Mouse (Mus musculus): ENCODE data around the gene 4930562C15Rik.
A peak's percentile ranks its signal among the peaks of the same experiment; 100 is the strongest.

4930562C15Rik gene

GRCm38 (mm10) chr16:4862863-4863483, 27.8 kb downstream of the 4930562C15Rik start:
- peak; percentile 44 for DNase-seq

DNA sequence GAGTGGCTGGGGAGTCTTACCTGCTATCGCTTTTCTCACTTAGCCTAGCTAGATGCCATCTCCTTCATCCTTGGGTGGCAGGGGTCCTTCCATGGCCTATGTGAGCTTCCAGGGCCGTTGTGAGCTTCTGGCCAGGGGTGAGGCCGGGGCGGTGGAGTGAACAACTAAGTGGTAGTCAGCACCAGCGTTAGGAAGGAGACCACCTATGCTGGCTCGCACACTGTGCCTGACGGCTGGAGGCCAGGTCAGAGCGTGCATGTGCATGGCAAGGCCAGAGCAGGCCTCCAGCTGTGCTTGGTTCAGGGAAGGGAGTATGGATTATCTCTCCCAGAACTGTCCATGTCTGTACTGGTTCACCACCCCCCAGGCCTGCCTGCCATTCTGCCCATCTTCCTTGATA, 28.5 kb downstream of the 4930562C15Rik start:
- no peak for DNase-seq

DNA sequence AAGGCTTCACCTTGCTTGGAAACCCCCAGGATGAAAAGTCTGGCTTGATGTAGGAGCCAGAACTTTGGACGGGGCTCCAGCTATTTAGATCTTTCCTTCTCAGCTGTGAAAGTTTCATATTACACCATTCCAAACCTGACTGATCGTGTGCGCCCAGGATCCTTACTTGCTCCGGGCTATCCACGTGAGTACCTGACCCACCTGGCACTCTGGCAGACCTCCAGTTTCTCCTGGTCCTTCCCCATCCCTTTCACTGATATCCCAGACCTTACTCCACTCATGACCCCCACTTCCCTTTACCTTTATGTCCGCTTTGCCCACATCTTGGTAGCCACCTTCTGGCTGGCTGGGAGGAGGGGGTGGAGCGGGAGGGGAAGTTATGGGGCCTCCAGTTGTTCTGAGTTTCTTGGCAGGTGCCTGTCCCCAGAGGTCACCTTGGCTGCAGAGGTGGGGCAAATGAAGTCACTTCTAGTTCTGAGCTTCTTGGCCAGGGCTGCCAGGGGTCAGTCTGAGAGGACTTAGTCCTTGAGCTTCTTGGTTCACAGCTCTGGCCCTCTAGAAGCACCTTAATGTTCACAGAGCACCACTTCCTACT, 31.0 kb downstream of the 4930562C15Rik start:
- peak; percentile 26 for DNase-seq

- DNase-seq = no peak
Measured at GRCm38 (mm10) chr16:4870490-4870889, 35.3 kb downstream of the 4930562C15Rik start.

GRCm38 (mm10) chr16:4871926-4872325, 36.7 kb downstream of the 4930562C15Rik start:
- DNase-seq = no peak

- no peak for DNase-seq
Measured at GRCm38 (mm10) chr16:4875198-4876032, 40.2 kb downstream of the 4930562C15Rik start.

GRCm38 (mm10) chr16:4876033-4876680, 40.9 kb downstream of the 4930562C15Rik start:
- peak; percentile 66 for DNase-seq

DNA sequence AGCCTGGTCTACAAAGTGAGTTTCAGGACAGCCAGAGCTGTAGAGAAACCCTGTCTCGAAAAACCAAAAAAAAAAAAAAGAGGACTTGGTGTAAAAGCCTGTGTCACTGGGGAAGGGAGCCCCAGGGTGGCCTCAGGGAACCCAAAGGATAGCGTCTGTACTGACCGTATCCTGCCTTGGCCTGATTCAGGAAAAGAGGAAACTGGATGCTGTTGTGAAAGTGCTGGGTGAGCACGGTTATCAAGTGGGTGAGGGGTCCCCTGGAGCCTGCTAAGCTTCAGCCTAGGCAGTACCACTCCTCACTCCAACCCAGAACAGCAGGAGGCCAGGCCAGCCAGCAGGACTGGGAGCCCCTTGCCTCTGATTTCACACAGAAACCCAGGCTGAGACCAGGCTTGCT, 42.0 kb downstream of the 4930562C15Rik start:
- no peak for DNase-seq

- DNase-seq = no peak
Measured at GRCm38 (mm10) chr16:4877701-4878100, 42.5 kb downstream of the 4930562C15Rik start.

DNA sequence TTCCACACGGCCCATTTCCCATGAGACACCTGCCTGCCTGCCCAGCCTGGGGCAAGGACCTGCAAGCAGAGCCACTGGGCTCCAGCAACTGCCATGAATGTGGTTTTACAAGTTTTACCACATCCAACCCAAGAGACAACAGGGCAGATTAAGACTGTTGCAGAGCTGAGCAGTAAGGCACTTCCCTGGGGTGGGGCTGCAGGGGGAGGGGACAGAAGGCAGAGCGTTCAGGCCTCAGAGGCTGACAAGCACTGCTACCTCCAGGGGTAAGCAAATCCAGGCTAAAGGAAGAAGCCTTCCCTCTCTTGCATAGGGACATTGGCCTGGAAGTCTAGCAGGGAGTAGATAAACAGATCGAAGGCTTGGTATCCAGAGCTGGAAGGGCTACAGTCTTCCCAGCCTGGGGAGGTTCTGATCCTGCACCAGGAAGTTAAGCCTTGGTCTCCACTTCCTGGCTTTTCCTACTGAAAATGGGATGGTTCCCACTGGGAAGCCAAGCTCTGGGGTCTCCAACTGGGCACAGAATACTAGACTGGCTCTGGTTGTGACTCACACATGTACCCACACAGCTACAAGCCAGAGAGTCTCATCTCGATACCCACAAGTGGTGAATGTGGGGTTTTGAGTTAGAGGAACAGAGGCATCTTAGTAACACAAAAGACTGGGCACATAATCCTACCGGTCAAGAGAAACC, 43.1 kb downstream of the 4930562C15Rik start:
- DNase-seq = no peak

DNA sequence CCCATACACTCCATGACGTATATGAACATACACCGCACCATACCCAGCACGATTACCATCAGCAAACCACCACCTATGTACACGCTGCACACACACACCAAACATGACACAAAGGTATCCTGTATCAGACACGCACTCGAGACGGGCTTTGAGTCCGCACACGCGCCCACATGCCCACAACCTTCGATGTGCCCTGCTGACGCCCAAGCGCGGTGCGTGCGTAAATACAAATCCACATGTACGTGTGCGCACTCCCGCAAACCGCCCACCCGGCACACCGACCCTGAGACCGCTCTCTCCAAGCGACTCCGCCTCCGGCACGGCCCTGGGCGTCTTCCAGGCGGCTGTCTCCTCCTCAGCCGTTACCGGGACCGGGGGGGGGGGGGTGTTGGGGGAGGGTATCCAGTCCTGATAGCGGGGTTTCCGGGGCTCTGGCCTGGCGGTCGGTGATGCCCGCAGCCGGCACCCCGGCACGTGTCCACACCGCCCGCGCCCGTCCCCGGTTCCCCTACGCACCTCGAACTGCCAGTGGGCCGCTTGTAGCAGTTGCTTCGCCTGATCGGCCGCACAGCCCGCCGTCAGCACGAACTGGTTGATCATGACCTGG, 44.0 kb downstream of the 4930562C15Rik start:
- peak; percentile 70 for DNase-seq

- DNase-seq = peak; percentile 91
Measured at GRCm38 (mm10) chr16:4879708-4880124, 44.5 kb downstream of the 4930562C15Rik start.

GRCm38 (mm10) chr16:4880136-4880825, 45.1 kb downstream of the 4930562C15Rik start, which contains the start of gene Ubald1:
TSS of gene Ubald1 (minus strand) at chr16:4880315.
- peak; percentile 100 for DNase-seq

DNA sequence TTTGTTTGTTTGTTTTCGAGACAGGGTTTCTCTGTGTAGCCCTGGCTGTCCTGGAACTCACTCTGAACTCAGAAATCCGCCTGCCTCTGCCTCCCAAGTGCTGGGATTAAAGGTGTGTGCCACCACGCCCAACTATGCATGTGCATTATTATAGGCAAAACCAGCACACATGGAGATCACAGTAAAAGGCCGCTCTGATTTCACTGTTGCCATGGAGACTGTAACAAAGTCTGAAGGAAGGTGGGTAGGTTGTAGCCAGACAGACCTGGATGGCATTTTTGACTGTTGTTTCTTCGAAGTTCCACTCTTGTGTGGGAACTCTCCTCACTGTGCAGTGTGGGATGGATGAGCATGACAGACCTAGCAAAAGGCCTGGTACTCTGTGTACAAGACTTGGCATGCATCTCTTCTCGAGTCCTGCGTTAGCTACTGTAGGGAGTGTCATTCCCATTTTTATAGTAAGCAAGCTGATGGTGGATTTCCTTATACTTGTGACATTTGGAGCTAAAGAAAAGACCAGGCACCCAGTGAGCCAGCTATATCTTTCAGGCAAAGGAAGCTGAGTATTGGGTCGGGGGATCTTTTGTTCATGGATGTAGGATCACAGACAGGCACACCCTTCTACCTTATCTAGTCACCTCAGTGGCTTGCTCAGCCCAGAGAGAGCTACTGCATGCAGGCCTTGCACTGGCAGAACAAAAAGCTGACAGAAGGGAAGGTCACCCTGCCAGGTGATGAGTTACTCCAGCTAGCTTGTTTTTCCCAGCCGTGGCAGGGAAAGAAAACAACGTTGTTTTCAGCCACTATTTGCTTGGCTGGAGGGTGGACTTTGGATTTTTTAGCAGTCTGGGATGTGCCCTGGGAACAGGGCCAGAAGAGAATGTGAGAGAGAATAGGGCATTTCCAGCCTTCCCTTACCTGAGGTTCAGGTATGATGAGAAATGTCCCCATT, 46.5 kb downstream of the 4930562C15Rik start:
- DNase-seq = peak; percentile 64

- DNase-seq = peak; percentile 58
Measured at GRCm38 (mm10) chr16:4884930-4885329, 49.7 kb downstream of the 4930562C15Rik start.

GRCm38 (mm10) chr16:4885760-4886689, 50.8 kb downstream of the 4930562C15Rik start, which contains the start of gene Mgrn1:
TSS of gene Mgrn1 (plus strand) at chr16:4886249.
- peak; percentile 90 for DNase-seq

GRCm38 (mm10) chr16:4886690-4887020, 51.4 kb downstream of the 4930562C15Rik start:
- DNase-seq = peak; percentile 68

DNA sequence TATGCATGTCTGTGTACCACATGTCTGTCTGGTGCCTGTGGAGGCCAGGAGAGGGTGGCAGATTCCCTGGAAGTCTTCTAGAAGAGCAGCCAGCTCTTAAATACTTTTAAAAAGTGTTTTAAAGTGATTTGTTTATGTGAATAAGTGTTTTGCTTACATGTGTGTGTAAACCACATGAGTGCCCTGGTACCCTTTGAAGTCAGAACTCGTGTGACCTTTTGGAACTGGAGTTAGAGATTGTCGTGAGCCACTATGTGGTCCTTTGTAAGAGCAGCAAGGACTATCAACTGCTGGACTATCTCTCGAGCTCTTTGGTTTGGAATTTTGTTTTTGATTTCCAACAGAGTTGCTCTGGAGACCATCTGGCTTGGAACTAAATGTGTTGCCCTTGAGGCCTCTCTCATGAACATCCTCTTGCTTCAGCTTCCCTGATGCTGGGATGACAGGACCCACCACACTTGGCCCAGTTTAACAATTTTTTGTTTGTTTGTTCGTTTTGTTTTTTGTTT, 55.0 kb downstream of the 4930562C15Rik start:
- DNase-seq = no peak

DNA sequence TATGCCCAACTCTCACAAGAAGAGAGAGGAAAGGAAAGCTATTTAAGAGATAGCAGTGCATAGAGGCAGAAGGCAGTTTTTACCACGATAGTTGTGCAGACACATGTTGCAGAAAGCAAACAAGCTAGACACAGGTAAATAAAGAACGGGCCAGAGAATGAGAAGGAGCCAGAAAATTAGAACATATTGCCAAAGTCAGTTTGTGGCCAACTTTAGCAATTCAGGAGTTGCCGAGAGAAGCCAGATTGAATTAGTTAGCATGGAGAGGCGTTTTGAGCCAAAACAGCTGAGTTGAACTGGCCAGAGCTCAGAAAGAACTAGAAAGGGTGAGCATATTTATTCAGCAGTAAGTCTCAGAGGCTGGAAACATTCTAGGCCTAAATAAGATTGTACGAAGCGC, 57.0 kb downstream of the 4930562C15Rik start:
- DNase-seq = no peak

Measured in cerebellum, adult 9-10 months (tissue).